Mouse (Mus musculus) MEL (cell line): Measurements from ENCODE around the gene Pigs.

Experiments used
- CTCF ChIP-seq, 3 experiments: IDR thresholded peaks in 2 of 3; conservative IDR thresholded peaks in 1 of 3; 2 replicates each; pipeline ENCODE4 v1.5.1; 2011 to 2012; ENCODE audit warnings: low read length in 3 of 3, low read depth in 2 of 3, mild to moderate bottlenecking in 2 of 3, improper control_type of control experiment in 1 of 3, inconsistent platforms in 1 of 3, mixed read lengths in 1 of 3, moderate library complexity in 1 of 3; ENCODE audit not compliant: control insufficient read depth in 1 of 3, insufficient read depth in 1 of 3, poor library complexity in 1 of 3, severe bottlenecking in 1 of 3
- ELF1 ChIP-seq: IDR thresholded peaks from 2 replicates; pipeline ENCODE4 v1.6.1; 2014; ENCODE audit warnings: low read depth, mild to moderate bottlenecking, inconsistent platforms, low read length, improper control_type of control experiment, moderate library complexity
- EP300 ChIP-seq, 2 experiments: IDR thresholded peaks; 2 replicates each; pipeline ENCODE4 v1.6.1; 2011; ENCODE audit warnings: improper control_type of control experiment in 2 of 2, low read length in 2 of 2, low read depth in 1 of 2, mild to moderate bottlenecking in 1 of 2
- ETS1 ChIP-seq: IDR thresholded peaks from 2 replicates; pipeline ENCODE4 v1.6.1; 2012; ENCODE audit warnings: low read depth, mild to moderate bottlenecking, inconsistent platforms, low read length, improper control_type of control experiment, moderate library complexity
- NELFE ChIP-seq: IDR thresholded peaks from 2 replicates; pipeline ENCODE4 v1.6.1; 2011; ENCODE audit warnings: low read depth, low read length, improper control_type of control experiment
- POLR2A ChIP-seq, 2 experiments: IDR thresholded peaks; 2 replicates each; pipeline ENCODE4 v1.6.1; 2011 to 2012; ENCODE audit warnings: low read length in 2 of 2, mild to moderate bottlenecking in 2 of 2, control low read depth in 1 of 2, improper control_type of control experiment in 1 of 2, low read depth in 1 of 2, moderate library complexity in 1 of 2; ENCODE audit not compliant: control insufficient read depth in 1 of 2, insufficient read depth in 1 of 2, poor library complexity in 1 of 2
- ZMIZ1 ChIP-seq: IDR thresholded peaks from 2 replicates; pipeline ENCODE4 v1.6.1; 2012; ENCODE audit warnings: low read depth, mild to moderate bottlenecking, inconsistent platforms, low read length, improper control_type of control experiment, moderate library complexity
- ZNF384 ChIP-seq: IDR thresholded peaks from 2 replicates; pipeline ENCODE4 v1.6.1; 2012; ENCODE audit warnings: low read depth, mild to moderate bottlenecking, inconsistent platforms, low read length, improper control_type of control experiment

- TF ChIP-seq NELFE = no peak
- TF ChIP-seq ELF1 = no peak
- no peak for TF ChIP-seq POLR2A (IDR thresholded peaks at IDR 0.05; ENCODE audit: control insufficient read depth in 1 of 2, insufficient read depth in 1 of 2, low read depth in 1 of 2, low read length in 2 of 2, poor library complexity in 1 of 2)
- no peak for TF ChIP-seq CTCF (IDR thresholded peaks at IDR 0.05 in 2 of 3, conservative IDR thresholded peaks at IDR 0.05 in 1 of 3; ENCODE audit: control insufficient read depth in 1 of 3, insufficient read depth in 1 of 3, low read depth in 2 of 3, low read length in 3 of 3, poor library complexity in 1 of 3, severe bottlenecking in 1 of 3)
- TF ChIP-seq ZNF384 = no peak
- TF ChIP-seq EP300 (IDR thresholded peaks at IDR 0.05; ENCODE audit: low read depth in 1 of 2, low read length in 2 of 2) = no peak
- TF ChIP-seq ETS1 = no peak
- no peak for TF ChIP-seq ZMIZ1
Measured at GRCm38 (mm10) chr11:78371711-78372110, 43.5 kb downstream of the Pigs start.
